Mouse (Mus musculus) E14TG2a.4 (cell line): ENCODE measurements around the gene Tram2.

Experiments
- CTCF ChIP-seq: conservative IDR thresholded peaks from 2 replicates; pipeline ENCODE4 v1.5.1; 2014; ENCODE audit warnings: low read length
- NANOG ChIP-seq: IDR thresholded peaks from 2 replicates; pipeline ENCODE4 v1.6.1; 2014; ENCODE audit warnings: borderline replicate concordance, low read length, mixed read lengths
- POU5F1 ChIP-seq: IDR thresholded peaks from 2 replicates; pipeline ENCODE4 v1.6.1; 2014; ENCODE audit warnings: low read length, borderline replicate concordance

GRCm38 (mm10) chr1:20981764-20982163, 97.3 kb downstream of the Tram2 start:
- TF ChIP-seq CTCF (no peak), POU5F1 (no peak), NANOG (no peak)
